Mouse (Mus musculus) MEL (cell line): ENCODE results near the gene Smad9.

ENCODE experiments used
- CHD2 ChIP-seq: IDR thresholded peaks from 2 replicates; pipeline ENCODE4 v1.6.1; 2011; ENCODE audit warnings: low read length, improper control_type of control experiment
- CTCF ChIP-seq, 3 experiments: IDR thresholded peaks in 2 of 3; conservative IDR thresholded peaks in 1 of 3; 2 replicates each; pipeline ENCODE4 v1.5.1; 2011 to 2012; ENCODE audit warnings: low read length in 3 of 3, low read depth in 2 of 3, mild to moderate bottlenecking in 2 of 3, improper control_type of control experiment in 1 of 3, inconsistent platforms in 1 of 3, mixed read lengths in 1 of 3, moderate library complexity in 1 of 3; ENCODE audit not compliant: control insufficient read depth in 1 of 3, insufficient read depth in 1 of 3, poor library complexity in 1 of 3, severe bottlenecking in 1 of 3
- EP300 ChIP-seq, 2 experiments: IDR thresholded peaks; 2 replicates each; pipeline ENCODE4 v1.6.1; 2011; ENCODE audit warnings: improper control_type of control experiment in 2 of 2, low read length in 2 of 2, low read depth in 1 of 2, mild to moderate bottlenecking in 1 of 2
- GATA1 ChIP-seq: IDR thresholded peaks from 2 replicates; pipeline ENCODE4 v1.6.1; 2011; ENCODE audit warnings: low read depth, low read length, improper control_type of control experiment
- HCFC1 ChIP-seq: IDR thresholded peaks from 2 replicates; pipeline ENCODE4 v1.6.1; 2012; ENCODE audit warnings: low read depth, mild to moderate bottlenecking, inconsistent platforms, low read length, improper control_type of control experiment, moderate library complexity
- KAT2A ChIP-seq: conservative IDR thresholded peaks from 2 replicates; pipeline ENCODE4 v1.6.1; 2012; ENCODE audit warnings: low read depth, low read length, improper control_type of control experiment, inconsistent platforms
- POLR2A ChIP-seq, 2 experiments: IDR thresholded peaks; 2 replicates each; pipeline ENCODE4 v1.6.1; 2011 to 2012; ENCODE audit warnings: low read length in 2 of 2, mild to moderate bottlenecking in 2 of 2, control low read depth in 1 of 2, improper control_type of control experiment in 1 of 2, low read depth in 1 of 2, moderate library complexity in 1 of 2; ENCODE audit not compliant: control insufficient read depth in 1 of 2, insufficient read depth in 1 of 2, poor library complexity in 1 of 2
- SMC3 ChIP-seq: IDR thresholded peaks from 2 replicates; pipeline ENCODE4 v1.6.1; 2011; ENCODE audit warnings: low read depth, low read length, improper control_type of control experiment
- TAL1 ChIP-seq: IDR thresholded peaks from 2 replicates; pipeline ENCODE4 v1.6.1; 2012; ENCODE audit warnings: mild to moderate bottlenecking, inconsistent platforms, low read length, moderate library complexity, mixed read lengths
- USF1 ChIP-seq: IDR thresholded peaks from 2 replicates; pipeline ENCODE4 v1.6.1; 2014; ENCODE audit warnings: low read depth, mild to moderate bottlenecking, inconsistent platforms, low read length, improper control_type of control experiment, moderate library complexity

DNA sequence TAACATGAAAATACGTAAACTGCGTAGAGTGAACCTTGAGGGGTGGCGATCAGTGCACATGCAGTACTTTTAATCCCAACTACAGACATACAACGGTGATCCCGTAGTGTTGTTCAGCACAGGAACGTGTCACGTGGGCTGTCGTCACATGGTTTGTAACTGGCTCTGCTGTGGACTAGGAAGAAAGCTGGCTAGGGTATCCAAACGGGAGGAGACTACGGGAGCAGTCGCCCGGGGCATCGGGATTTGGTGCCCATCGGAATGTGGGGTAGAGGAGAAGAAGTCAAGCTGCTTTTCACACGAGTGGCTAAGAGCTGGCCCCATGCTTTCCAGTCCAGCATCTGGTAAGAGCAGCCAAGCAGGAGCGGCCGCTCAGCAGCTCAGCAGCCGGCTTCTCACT is 9.0 kb downstream of the Smad9 start:
- TF ChIP-seq POLR2A (IDR thresholded peaks at IDR 0.05; ENCODE audit: control insufficient read depth in 1 of 2, insufficient read depth in 1 of 2, low read depth in 1 of 2, low read length in 2 of 2, poor library complexity in 1 of 2), result no peak
- no peak for TF ChIP-seq GATA1
- TF ChIP-seq EP300 (IDR thresholded peaks at IDR 0.05; ENCODE audit: low read depth in 1 of 2, low read length in 2 of 2), result no peak
- TF ChIP-seq TAL1, result no peak
- no peak for TF ChIP-seq USF1
- TF ChIP-seq KAT2A, result no peak
- TF ChIP-seq CHD2, result no peak
- TF ChIP-seq HCFC1, result no peak
- TF ChIP-seq SMC3, result no peak
- TF ChIP-seq CTCF (IDR thresholded peaks at IDR 0.05 in 2 of 3, conservative IDR thresholded peaks at IDR 0.05 in 1 of 3; ENCODE audit: control insufficient read depth in 1 of 3, insufficient read depth in 1 of 3, low read depth in 2 of 3, low read length in 3 of 3, poor library complexity in 1 of 3, severe bottlenecking in 1 of 3), result no peak
